Mouse (Mus musculus): ENCODE results near the gene Cep89.

Gene Cep89

GRCm38 (mm10) chr7:35386525-35386952 lies 10.3 kb upstream of the Cep89 start:
- no peak for DNase-seq (ENCODE audit: low spot score)

DNA sequence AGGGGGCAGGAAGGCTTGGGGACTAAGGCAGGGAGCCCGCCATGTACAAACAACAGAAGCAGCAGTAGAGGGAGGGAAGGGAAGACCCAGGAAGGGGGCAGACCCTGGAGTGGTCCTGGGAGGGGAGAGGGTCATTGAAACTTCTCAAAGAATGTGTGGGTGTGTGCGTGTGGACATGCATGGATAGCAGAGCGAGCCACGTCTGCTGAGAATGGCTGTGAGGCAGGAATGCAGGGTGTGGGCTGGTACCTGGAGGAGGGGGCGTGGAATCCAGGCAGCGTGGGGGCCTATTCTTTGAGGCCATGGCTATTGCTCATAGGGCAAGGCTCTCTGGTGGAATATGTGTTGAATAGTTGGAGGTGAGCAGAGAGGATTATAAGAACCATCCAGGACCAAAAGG lies 8.1 kb upstream of the Cep89 start:
- no peak for DNase-seq (ENCODE audit: low spot score)

DNA sequence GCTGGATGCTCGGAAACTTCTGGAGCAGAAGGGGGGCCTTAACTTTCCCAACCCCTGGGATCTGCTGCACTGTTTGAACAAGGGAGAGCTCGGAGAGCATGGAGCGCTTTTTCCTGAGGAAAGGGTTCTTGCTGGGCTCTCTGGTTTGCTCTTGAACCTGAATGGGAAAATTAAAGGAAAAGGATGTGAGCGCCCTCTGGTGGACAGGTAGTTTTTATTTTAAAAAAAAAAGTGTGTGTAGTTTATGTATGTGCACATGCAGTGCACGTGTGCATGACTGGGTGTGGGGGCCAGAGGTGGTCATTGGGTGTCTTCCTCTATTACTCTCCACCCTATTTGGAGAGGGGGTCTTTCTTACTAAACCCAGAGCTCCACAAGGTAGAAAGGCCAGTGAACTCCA lies 3.9 kb upstream of the Cep89 start:
- no peak for DNase-seq (ENCODE audit: low spot score)

DNA sequence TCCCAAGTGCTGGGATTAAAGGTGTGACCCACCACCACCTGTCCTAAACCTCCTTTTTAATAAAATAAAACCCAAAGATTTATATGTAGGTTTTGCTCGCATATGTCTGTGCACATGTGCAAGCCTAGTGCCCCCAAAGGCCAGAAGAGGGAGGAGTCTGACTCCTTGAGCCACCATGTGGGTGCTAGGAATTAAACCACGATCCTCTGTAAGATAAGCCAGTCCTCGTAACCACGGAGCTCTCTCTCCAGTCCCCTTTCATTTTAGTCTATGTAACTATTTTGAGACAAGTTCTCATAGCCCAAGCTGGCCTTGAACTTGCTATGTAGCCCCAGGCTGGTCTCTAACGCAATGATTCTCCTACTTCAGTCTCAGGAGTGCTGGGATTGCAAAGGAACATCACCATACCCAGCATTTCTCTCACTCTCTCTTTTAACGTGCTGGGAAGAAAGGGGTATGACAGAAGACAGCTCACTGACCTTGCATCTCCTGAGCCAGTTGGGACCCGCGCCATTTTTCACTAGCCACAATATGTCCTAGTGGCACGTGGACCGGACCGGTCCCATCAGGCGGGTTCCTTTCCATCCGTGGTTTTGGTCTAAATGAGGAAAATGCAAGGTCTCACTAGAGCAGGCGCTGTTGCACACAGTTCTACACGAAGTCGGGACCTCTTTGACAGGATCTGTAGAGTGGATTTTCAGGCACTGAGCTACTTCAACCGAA lies 940 bp upstream of the Cep89 start:
- peak; percentile 28 for DNase-seq (ENCODE audit: low spot score)

- DNase-seq (ENCODE audit: low spot score): no peak
These were observed 4.3 kb downstream of the Cep89 start for GRCm38 (mm10) chr7:35401169-35401568.

- no peak for DNase-seq (ENCODE audit: low spot score)
These were observed 18.4 kb downstream of the Cep89 start for GRCm38 (mm10) chr7:35415226-35415625.

DNA sequence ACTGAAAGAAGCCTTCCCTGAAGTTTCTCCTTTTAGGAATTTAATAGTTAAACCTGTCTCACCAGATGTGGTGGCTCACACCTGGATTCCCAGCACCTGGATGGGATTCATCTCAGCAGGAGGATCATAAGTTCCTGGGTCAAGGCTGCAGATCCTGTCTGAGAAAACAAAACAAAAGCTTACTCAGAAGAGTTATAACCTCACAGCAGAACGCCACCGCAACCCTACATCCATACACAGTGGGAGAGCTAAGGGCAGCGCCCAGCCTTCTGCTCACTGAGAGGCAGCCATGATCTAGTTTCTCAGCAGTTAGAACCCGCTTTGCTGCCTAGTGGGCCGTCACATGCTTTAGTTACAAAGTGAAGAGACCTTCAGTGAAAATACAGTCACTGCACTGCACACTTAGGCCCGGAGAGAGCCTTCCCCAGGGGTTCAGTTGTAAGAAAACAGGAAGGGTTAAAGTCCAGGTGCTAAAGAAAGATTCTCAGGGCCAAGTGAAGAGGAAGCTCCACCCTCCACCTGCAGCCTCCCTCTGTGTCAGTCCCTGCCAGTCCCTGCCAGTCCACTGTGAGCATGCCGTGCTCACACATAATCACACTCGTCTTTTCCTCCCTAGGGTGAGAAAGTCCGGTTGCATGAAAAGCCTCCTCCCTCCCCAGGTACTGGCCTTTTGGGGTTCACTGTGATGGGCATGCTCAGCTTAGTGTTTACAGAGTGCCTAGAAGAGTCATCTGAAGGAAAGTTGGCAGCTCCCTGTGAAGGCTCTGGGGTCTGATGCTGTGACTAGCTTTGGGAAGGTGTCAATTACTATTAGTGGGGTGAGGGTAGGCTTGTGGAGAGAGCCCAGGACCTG lies 19.2 kb downstream of the Cep89 start:
- DNase-seq (ENCODE audit: low spot score): peak; percentile 8

DNA sequence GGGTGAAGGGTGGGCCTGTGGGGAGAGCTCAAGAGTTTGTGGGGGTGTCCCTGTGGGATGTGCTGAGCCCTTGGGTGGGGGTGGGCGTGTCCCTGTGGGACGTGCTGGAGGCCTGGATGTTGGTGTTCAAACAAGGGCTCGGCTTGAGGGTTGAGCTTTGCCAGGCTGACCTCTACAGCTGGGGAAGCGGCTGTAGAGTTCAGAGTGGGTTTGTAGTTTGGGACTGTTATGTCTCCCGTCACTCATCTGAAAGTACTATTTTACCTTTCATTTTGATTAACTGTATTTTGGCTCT lies 19.8 kb downstream of the Cep89 start:
- DNase-seq (ENCODE audit: low spot score): no peak

DNA sequence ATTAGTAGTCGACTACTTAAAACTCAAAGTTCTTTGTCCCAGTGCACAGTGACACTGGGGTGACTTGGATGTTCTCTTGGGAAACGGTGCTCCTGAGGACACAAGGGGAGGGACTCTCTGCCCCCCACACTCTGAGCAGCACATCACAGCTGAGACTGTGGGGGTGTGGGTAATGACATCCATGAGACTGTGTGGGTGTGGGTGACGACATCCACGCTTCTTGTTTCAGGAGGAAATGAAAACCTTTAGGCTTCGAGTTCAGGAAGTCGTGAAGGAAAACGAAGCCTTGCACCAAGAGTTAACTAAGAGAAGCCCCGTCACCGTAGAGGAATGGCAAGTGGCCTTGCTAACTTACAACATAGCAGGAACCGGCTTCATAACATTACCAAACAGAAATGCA lies 26.2 kb downstream of the Cep89 start:
- no peak for DNase-seq (ENCODE audit: low spot score)

- DNase-seq (ENCODE audit: low spot score): no peak
These were observed 31.3 kb downstream of the Cep89 start for GRCm38 (mm10) chr7:35428146-35428545.

DNA sequence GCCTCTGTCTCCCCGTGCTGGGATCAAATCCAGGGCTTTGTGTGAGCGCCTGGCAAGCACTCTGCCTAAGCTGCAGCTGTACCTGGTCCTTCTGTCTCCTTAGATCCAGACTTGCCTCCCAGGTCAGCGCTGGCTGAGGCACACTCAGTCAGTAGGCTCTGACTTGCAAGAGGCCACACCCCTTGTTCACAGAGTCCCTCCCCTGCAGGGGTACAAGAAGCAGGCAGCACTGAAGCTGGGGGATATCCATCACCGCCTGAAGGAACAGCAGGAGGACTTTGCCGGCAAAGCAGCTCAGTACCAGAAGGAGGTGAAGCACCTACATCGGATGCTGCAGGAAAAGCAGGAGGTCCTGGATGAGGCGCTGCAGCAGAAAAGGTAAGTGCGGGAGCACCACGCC lies 38.4 kb downstream of the Cep89 start:
- no peak for DNase-seq (ENCODE audit: low spot score)

DNA sequence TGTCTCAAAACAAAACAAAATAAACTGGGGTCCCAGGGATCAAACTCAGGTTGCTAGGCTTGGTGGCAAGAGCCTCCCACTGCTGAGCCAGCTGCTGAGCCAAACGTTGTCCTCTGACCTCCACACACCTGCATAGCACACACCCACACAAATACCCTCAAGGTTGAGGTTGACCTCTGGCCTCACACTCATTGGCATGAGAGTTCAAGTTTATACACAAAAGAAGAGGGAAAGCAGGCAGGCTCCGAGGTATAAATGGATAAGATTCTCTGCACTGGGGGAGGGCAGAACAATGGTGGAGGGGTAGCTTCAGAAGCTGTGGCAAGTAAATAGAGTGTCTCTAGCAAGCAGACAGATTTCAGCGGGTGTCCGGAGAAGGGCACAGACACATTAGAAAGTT lies 50.7 kb downstream of the Cep89 start:
- no peak for DNase-seq (ENCODE audit: low spot score)

- DNase-seq (ENCODE audit: low spot score): no peak
These were observed 51.4 kb downstream of the Cep89 start, which contains the start of gene Slc7a9 for GRCm38 (mm10) chr7:35447996-35448846. Gene Slc7a9 (plus strand): TSS chr7:35448796.

DNA sequence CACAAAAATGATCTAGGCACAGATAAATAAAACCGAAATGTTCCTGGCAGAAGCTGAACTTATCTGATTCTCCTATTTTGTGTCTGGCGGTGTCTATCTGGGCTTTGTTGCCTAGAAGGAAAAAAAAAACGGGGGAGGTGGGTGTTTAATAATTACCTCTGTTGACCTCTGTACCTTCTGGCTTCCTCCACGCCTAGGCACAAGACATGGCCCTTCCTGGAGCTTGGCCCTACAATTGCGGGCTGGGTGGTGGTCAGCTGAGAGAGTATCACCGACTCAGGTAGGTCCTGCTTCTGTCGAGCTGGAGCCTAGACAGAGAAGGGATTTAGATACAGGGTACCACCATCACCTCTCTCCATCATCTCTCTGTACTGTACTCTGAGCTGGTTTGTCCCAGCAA lies 52.0 kb downstream of the Cep89 start:
- no peak for DNase-seq (ENCODE audit: low spot score)

DNA sequence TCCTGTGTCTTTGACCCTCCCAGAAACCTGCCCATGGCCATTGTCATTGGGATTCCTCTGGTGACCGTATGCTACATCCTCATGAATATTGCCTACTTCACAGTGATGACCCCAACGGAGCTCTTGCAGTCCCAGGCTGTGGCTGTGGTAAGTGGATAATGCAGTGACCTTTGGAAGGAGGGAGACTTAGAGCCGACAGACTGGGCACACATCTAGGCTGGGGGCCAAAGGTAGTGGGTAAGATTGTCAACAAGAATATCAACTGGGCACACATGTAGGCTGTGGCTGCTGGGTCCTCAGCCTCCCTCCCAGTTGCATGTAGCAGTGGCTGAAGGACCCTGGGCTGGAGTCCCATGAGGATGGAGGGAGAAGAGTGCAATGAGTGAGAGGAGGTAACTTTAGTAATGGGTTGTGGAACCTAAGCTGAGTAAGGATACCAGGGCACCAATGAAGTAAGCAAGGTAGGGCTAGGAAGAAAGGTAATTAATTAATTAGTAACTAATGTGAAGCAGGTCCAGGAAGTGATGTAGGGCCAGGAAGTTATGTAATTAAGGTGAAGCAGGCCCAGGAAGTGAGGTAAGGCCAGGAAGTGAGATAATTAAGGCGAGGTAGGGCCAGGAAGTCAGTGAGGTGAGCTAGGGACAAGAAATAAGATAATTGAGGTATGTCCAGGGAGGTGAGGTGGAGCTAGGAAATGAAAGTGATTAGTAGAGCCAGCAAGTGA lies 59.4 kb downstream of the Cep89 start:
- no peak for DNase-seq (ENCODE audit: low spot score)

- DNase-seq (ENCODE audit: low spot score): no peak
These were observed 64.1 kb downstream of the Cep89 start for GRCm38 (mm10) chr7:35460971-35461370.

GRCm38 (mm10) chr7:35465027-35465426 lies 68.2 kb downstream of the Cep89 start:
- no peak for DNase-seq (ENCODE audit: low spot score)

DNA sequence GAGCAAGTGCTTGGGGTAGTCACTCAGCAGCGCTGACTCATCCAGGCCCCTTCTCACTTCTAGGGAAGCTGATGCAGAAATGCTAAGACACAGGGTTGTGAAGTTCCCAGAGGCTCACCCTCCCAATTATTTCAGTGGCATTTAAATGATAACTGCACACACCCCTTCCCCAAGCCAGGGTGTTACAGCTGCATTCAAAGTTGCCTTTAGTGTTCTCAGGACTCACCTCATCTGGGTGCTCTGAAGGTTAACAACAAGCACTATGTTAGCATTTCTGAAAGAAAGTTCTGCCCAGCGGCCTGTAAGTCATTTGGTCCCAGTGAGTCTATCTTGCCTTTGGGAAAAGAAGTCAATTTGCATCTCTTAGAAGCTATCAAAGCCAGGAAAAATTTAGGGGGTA lies 71.0 kb downstream of the Cep89 start:
- no peak for DNase-seq (ENCODE audit: low spot score)

DNA sequence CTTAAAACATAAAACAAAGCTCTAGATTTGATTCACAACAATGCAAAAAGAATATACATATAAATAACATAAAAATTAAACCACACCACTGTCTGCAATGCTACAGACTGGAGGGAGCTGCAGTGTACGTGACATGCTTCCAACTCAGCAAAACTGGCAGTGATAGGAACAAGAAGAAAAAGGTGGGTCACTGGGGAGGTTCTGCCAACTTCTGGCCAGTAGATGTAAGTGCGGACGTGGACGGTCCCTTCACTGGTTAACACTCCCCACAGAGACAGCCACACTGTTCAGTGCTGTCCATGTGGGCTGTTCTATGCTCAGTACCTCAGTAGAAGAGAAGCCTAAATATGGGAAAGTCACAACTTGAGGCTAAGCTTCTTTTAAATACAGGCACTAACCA lies 74.0 kb downstream of the Cep89 start:
- no peak for DNase-seq (ENCODE audit: low spot score)

DNA sequence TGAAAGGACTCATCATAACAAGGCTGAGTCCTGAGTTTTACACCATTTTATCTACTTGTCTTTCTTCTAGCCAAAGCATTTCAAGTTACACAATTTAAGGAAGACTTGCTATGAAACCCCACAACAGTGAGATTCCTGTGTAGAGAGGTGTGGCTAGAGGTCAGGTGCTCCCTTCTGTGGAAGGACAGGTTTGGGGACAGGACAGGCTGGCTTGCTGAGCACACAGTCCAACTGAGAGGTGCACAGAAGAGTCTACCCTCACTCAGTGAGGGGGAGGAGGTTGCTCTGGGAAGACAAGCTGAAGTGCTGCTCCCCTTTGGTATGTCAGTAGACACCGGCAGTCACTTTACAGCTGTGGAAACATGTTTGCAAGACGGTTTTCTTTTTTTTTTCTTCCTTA lies 79.6 kb downstream of the Cep89 start:
- DNase-seq (ENCODE audit: low spot score): no peak

DNA sequence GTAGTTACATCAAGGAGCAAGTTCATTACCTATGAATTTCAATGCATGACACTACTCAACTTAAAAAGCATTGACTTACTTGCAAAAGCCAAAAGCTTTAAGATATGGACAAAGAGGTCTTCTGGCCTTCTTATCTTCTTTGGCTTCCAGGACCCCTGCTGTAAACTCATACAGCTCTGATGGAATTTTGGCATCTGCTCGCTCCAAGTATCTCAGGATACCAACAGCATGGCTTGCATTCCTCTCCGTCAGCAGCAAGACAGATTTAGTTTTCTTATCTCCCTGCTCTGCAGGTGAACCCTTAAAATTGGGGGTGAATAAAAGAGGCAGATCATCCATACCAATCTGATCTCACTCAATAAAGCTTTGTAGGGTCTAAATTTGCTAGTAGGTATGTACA lies 88.3 kb downstream of the Cep89 start:
- no peak for DNase-seq (ENCODE audit: low spot score)

DNA sequence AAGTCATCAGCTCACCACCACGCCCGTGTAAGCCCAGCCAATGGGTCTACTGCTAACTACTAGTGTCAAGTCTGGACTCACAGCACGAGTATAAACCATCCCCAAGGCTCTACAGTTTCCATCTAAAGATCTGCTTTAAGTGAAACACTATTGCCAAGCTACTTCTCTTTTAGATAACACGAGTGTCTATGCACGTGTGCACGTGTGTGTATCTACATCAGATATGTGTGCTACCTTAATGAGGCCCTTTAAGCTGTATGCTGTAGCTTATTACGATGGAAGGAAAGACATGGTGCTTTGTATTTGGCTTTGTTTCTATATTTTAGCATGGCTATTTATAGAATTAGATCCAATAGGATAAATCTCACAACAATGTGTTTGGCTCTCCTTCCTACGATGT lies 89.7 kb downstream of the Cep89 start:
- no peak for DNase-seq (ENCODE audit: low spot score)

Measured in MN1 (cell line).